Mouse (Mus musculus) brain, embryonic 14.5 days (tissue): ENCODE measurements around the gene Myh6.

ENCODE experiments used
- CTCF ChIP-seq: fragments of 200-500 bp; IDR thresholded peaks from 2 replicates; pipeline ENCODE4 v1.5.1; 2012; ENCODE audit warnings: inconsistent platforms, mild to moderate bottlenecking, moderate library complexity, borderline replicate concordance; ENCODE audit not compliant: insufficient read depth, insufficient read length; ENCODE audit errors: extremely low read depth
- POLR2A ChIP-seq: fragments of 200-500 bp; IDR thresholded peaks from 2 replicates; pipeline ENCODE4 v1.6.1; 2012; ENCODE audit warnings: mild to moderate bottlenecking, inconsistent platforms, borderline replicate concordance; ENCODE audit not compliant: poor library complexity, insufficient read depth, insufficient read length, severe bottlenecking; ENCODE audit errors: extremely low read depth

DNA sequence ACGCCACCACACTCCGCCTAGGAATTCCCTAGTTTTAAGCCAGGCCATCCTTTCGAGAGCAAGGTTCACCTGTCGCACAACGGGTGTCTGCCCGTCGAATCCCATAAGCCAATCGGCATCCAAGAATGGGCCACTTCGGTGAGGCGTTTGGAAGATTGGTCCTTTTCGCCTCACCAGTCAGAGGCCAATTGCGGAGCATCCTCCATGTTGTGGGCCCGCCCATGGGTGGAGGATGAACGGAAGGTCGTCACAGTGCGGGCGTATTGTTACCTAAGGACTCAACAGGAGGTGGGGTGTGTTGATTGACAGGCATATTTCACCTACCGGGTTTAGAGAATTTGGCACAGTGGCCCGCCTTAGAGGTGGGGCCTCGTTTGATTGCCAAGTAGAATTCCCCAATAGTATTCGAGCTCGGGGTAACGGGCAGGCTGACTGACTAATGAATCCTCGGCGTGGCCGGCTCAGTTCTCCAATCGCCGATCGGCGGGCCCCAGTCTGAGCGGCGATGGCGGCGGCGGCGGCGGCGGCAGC lies 73.0 kb downstream of the Myh6 start:
- TF ChIP-seq CTCF: no peak
- TF ChIP-seq POLR2A: no peak
